Mouse (Mus musculus) cerebellum, adult 2 months (tissue): ENCODE data around the gene Bloc1s3.

Source experiments
- CTCF ChIP-seq: fragments of 200-500 bp; IDR thresholded peaks from 2 replicates; pipeline ENCODE4 v1.5.1; 2011; ENCODE audit warnings: low read depth, mild to moderate bottlenecking, control low read depth, low read length, moderate library complexity, borderline replicate concordance; ENCODE audit not compliant: insufficient read depth
- POLR2A ChIP-seq: fragments of 200-500 bp; IDR thresholded peaks from 2 replicates; pipeline ENCODE4 v1.6.1; 2011; ENCODE audit warnings: low read length, control low read depth, borderline replicate concordance; ENCODE audit not compliant: insufficient read depth

DNA sequence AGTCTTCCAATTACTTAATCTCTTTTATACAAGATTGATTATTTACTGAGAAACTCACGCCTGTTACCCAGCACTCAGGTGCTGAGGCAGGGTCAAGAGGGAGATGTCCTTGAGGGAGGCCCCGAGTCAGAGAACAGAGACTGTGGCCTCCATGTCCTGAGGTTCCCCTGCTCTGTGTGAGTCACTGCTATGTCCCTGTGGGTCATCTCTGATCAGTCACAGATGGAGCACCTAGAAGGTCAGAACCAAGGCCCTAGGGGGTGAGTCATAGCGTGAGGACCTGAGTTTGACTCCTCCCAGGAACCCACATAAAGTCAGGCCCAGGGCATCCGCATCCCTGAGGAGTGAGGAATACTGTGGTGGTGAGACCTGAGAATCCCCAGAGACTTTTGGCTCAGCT, 6.5 kb downstream of the Bloc1s3 start:
- TF ChIP-seq CTCF (no peak), POLR2A (no peak)
